Mouse (Mus musculus) A20 (cell line): ENCODE measurements around the gene Olfr481.

Source experiments
- DNase-seq: peaks from one replicate; pipeline ENCODE4 v3.0.0-alpha.2; 2011; ENCODE audit warnings: low read depth, low spot score

Olfr481 gene

GRCm38 (mm10) chr7:108079555-108079954 is at the start of gene Olfr481:
Gene Olfr481, plus strand, starts transcription at chr7:108079855.
- DNase-seq, result no peak

- no peak for DNase-seq
Measured at GRCm38 (mm10) chr7:108033889-108034288, 45.8 kb upstream of the Olfr481 start, which contains the start of gene Olfr478. Gene Olfr478, minus strand, starts transcription at chr7:108033989.

- DNase-seq, result no peak
Measured at GRCm38 (mm10) chr7:108050393-108050792, 29.3 kb upstream of the Olfr481 start, which contains the start of gene Olfr479. Gene Olfr479, plus strand, starts transcription at chr7:108050693.

GRCm38 (mm10) chr7:108067246-108067645 is 12.4 kb upstream of the Olfr481 start, which contains the start of gene Olfr480:
Gene Olfr480, minus strand, starts transcription at chr7:108067346.
- DNase-seq, result no peak

GRCm38 (mm10) chr7:108097486-108097885 is 17.8 kb downstream of the Olfr481 start, which contains the start of gene Olfr482:
Gene Olfr482, minus strand, starts transcription at chr7:108097586.
- DNase-seq, result no peak

GRCm38 (mm10) chr7:108100549-108100948 is 20.9 kb downstream of the Olfr481 start, which contains the start of gene Olfr483:
Gene Olfr483, plus strand, starts transcription at chr7:108100849.
- DNase-seq, result no peak

GRCm38 (mm10) chr7:108120681-108121080 is 41.0 kb downstream of the Olfr481 start:
- no peak for DNase-seq

- DNase-seq, result no peak
Measured at GRCm38 (mm10) chr7:108121416-108121815, 41.8 kb downstream of the Olfr481 start.

GRCm38 (mm10) chr7:108127349-108127748 is 47.7 kb downstream of the Olfr481 start, which contains the start of gene Olfr484:
Gene Olfr484, minus strand, starts transcription at chr7:108127449.
- DNase-seq, result no peak
